Mouse (Mus musculus): Measurements from ENCODE around the gene Usp21.

DNA sequence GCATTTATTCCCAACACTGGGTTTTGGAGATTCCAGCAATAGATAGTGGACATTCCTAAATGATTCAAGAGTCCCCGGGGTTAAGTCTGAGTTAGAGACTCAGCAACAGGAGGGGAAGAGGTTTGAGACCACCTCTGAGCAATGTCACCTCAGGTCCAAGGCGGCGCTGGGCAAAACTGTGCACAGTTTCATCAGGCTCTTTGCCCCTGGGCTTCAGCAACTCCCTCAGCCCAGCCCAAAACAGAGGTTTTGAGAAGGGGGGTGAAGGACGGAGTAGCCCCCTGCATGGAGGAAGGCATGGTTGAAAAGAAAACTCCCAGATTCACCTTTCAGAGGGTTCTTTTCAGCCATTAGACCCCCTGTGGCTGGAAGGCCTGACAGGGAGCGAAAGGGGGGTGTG is 8.1 kb downstream of the Usp21 start:
- TF ChIP-seq CTCF (IDR thresholded peaks at IDR 0.05; ENCODE audit: borderline replicate concordance, control insufficient read depth, extremely low read depth, insufficient read depth, low read length, poor library complexity), result no peak
- no peak for TF ChIP-seq POLR2A (IDR thresholded peaks at IDR 0.05; ENCODE audit: control insufficient read depth, extremely low read depth, insufficient read depth, low read length, poor library complexity)

All from thymus, adult 2 months (tissue).